Mouse (Mus musculus) cerebellum, adult 11-12 months (tissue): ENCODE data around the gene Gm10142.
A peak's percentile ranks its signal among the peaks of the same experiment; 100 is the strongest.
"Not testable (repeated sequence)": the region's sequence is repeated elsewhere in the genome, so short reads cannot be mapped to it uniquely, and the experiment has no call there.

Source experiments
- DNase-seq: peaks from one replicate; pipeline ENCODE4 v3.0.0; 2022

Gm10142 gene

GRCm38 (mm10) chr10:77741924-77742688 is 26.5 kb downstream of the Gm10142 start, which contains the start of gene Gm18596:
TSS of gene Gm18596 (minus strand) at chr10:77742638.
- DNase-seq = peak; percentile 18

- DNase-seq = peak; percentile 41
These were observed 35.1 kb downstream of the Gm10142 start for GRCm38 (mm10) chr10:77750686-77751085.

- not testable (repeated sequence) for DNase-seq
These were observed 35.6 kb downstream of the Gm10142 start, which contains the start of gene Gm9736 for GRCm38 (mm10) chr10:77751254-77751653. TSS of gene Gm9736 (minus strand) at chr10:77751354.

- not testable (repeated sequence) for DNase-seq
These were observed 36.7 kb downstream of the Gm10142 start for GRCm38 (mm10) chr10:77752312-77752711.

GRCm38 (mm10) chr10:77753448-77753847 is 37.8 kb downstream of the Gm10142 start:
- no peak for DNase-seq

- DNase-seq = not testable (repeated sequence)
These were observed 44.0 kb downstream of the Gm10142 start, which contains the start of gene Gm3233 for GRCm38 (mm10) chr10:77759582-77759981. TSS of gene Gm3233 (minus strand) at chr10:77759682.
